Mouse (Mus musculus) stomach, postnatal 0 days (tissue): ENCODE results near the gene Traf2.

Experiments used
- CTCF ChIP-seq: IDR thresholded peaks from 2 replicates; pipeline ENCODE4 v1.5.1; 2016; ENCODE audit warnings: antibody characterized with exemption, low read depth, mild to moderate bottlenecking, moderate library complexity
- EP300 ChIP-seq: optimal IDR thresholded peaks from 2 replicates; pipeline ENCODE3; 2016; ENCODE audit warnings: antibody characterized with exemption

- no peak for TF ChIP-seq CTCF
- no peak for TF ChIP-seq EP300
These were observed 66.2 kb downstream of the Traf2 start for GRCm38 (mm10) chr2:25480541-25480940.
